Mouse (Mus musculus): ENCODE measurements around the gene Rreb1. TPM values are rescaled to one million over a fixed set of nuclear protein-coding genes. Genes with fewer than 3 reads are reported as not detected.

Gene Rreb1
- total RNA-seq, 2 experiments from 2014 or later, result 20.7 to 25.4 TPM

- no peak for TF ChIP-seq CTCF (IDR thresholded peaks at IDR 0.05)
- Histone ChIP-seq H3K27ac (no peak overlapping the region), H3K4me3 (no peak overlapping the region)
- DNase-seq, result no peak
- intact Hi-C loops (cut with DNase I), result no loop called here
Observed at GRCm38 (mm10) chr13:37979506-37979905, 201.3 kb downstream of the Rreb1 start.

GRCm38 (mm10) chr13:37980346-37980745 lies 202.1 kb downstream of the Rreb1 start:
- Histone ChIP-seq H3K4me3 (no peak overlapping the region), H3K27ac (no peak overlapping the region)
- intact Hi-C loops (cut with DNase I), result no loop called here
- DNase-seq, result no peak
- TF ChIP-seq CTCF (IDR thresholded peaks at IDR 0.05), result no peak

GRCm38 (mm10) chr13:37981063-37981462 lies 202.9 kb downstream of the Rreb1 start:
- Histone ChIP-seq H3K27ac (no peak overlapping the region), H3K4me3 (no peak overlapping the region)
- no peak for DNase-seq
- intact Hi-C loops (cut with DNase I), result no loop called here
- no peak for TF ChIP-seq CTCF (IDR thresholded peaks at IDR 0.05)

- no peak overlapping the region for H3K4me3 ChIP-seq
- intact Hi-C loops (cut with DNase I), result no loop called here
- H3K27ac ChIP-seq, result no peak overlapping the region
- DNase-seq, result no peak
- no peak for TF ChIP-seq CTCF (IDR thresholded peaks at IDR 0.05)
Observed at GRCm38 (mm10) chr13:37986166-37986565, 208.0 kb downstream of the Rreb1 start.

- Histone ChIP-seq H3K4me3 (no peak overlapping the region), H3K27ac (no peak overlapping the region)
- intact Hi-C loops (cut with DNase I), result loop anchor here (10.0 kb wide), 1 partner anchor 215 kb away; the partner anchor contains the start of gene Snrnp48
- DNase-seq, result no peak
- no peak for TF ChIP-seq CTCF (IDR thresholded peaks at IDR 0.05)
Observed at GRCm38 (mm10) chr13:37989701-37990100, 211.5 kb downstream of the Rreb1 start.

- intact Hi-C loops (cut with DNase I), result loop anchor here (10.0 kb wide), 1 partner anchor 212 kb away; the partner anchor contains the start of gene Snrnp48
- Histone ChIP-seq H3K4me3 (peak overlapping the region; percentile 96), H3K27ac (peak overlapping the region; percentile 96)
- TF ChIP-seq CTCF (IDR thresholded peaks at IDR 0.05), result no peak
- no peak for DNase-seq
Observed at GRCm38 (mm10) chr13:37992638-37993371, 214.6 kb downstream of the Rreb1 start.

- no peak for DNase-seq
- Histone ChIP-seq H3K27ac (peak overlapping the region; percentile 96), H3K4me3 (peak overlapping the region; percentile 96)
- intact Hi-C loops (cut with DNase I), result loop anchor here (10.0 kb wide), 1 partner anchor 211 kb away; the partner anchor contains the start of gene Snrnp48
- TF ChIP-seq CTCF (IDR thresholded peaks at IDR 0.05), result no peak
Observed at GRCm38 (mm10) chr13:37993376-37993703, 215.1 kb downstream of the Rreb1 start.

- no peak for TF ChIP-seq CTCF (IDR thresholded peaks at IDR 0.05)
- Histone ChIP-seq H3K4me3 (peak within 1 kb of the TSS; percentile 96), H3K27ac (peak within 1 kb of the TSS; percentile 96)
- intact Hi-C loops (cut with DNase I), result loop anchor here (2.0 to 10.0 kb wide), 2 partner anchors 43 to 211 kb away; partner anchors contain the start of genes Cage1, Riok1 and Snrnp48
- DNase-seq, result peak; percentile 99
Observed at GRCm38 (mm10) chr13:37993704-37994404, 215.7 kb downstream of the Rreb1 start, which contains the start of gene Ssr1. TSS of gene Ssr1 (minus strand) at chr13:37994217.

GRCm38 (mm10) chr13:37994405-37994749 lies 216.2 kb downstream of the Rreb1 start:
- TF ChIP-seq CTCF (IDR thresholded peaks at IDR 0.05), result no peak
- H3K27ac ChIP-seq, result peak overlapping the region; percentile 96
- DNase-seq, result no peak
- peak overlapping the region; percentile 96 for H3K4me3 ChIP-seq
- intact Hi-C loops (cut with DNase I), result loop anchor here (2.0 to 10.0 kb wide), 2 partner anchors 42 to 210 kb away; partner anchors contain the start of genes Cage1, Riok1 and Snrnp48

- Histone ChIP-seq H3K27ac (no peak overlapping the region), H3K4me3 (no peak overlapping the region)
- DNase-seq, result no peak
- intact Hi-C loops (cut with DNase I), result loop anchor here (10.0 kb wide), 1 partner anchor 205 kb away; the partner anchor contains the start of gene Snrnp48
- TF ChIP-seq CTCF (IDR thresholded peaks at IDR 0.05), result no peak
Observed at GRCm38 (mm10) chr13:37999713-38000112, 221.5 kb downstream of the Rreb1 start.

Other genes with a start within 250 kb of the Rreb1 start
- 10 to 100 TPM; 66.3 to 72.4 TPM for gene Ssr1, start 215.8 kb downstream of the Rreb1 start, total RNA-seq (2021)